Mouse (Mus musculus): ENCODE measurements around the gene Rpl3. TPM values are rescaled to one million over a fixed set of nuclear protein-coding genes. Genes with fewer than 3 reads are reported as not detected.
A peak's percentile ranks its signal among the peaks of the same experiment; 100 is the strongest.

The Rpl3 gene
- total RNA-seq, 2 experiments from 2014 or later: 154 to 183 TPM

GRCm38 (mm10) chr15:80051092-80051761 is 40.4 kb downstream of the Rpl3 start:
- DNase-seq (ENCODE audit: low spot score): peak; percentile 36
- intact Hi-C loops (cut with DNase I): loop anchor here (2.0 kb wide), 2 partner anchors 36 to 46 kb away; partner anchors contain the start of gene Pdgfb

GRCm38 (mm10) chr15:80050093-80050492 is 41.6 kb downstream of the Rpl3 start:
- peak; percentile 76 for DNase-seq (ENCODE audit: low spot score)
- intact Hi-C loops (cut with DNase I): loop anchor here (1.0 to 2.0 kb wide), 3 partner anchors 35 to 97 kb away; partner anchors contain the start of gene Pdgfb

- intact Hi-C loops (cut with DNase I): no loop called here
- no peak for DNase-seq (ENCODE audit: low spot score)
Observed at GRCm38 (mm10) chr15:80047973-80048372, 43.7 kb downstream of the Rpl3 start.

- DNase-seq (ENCODE audit: low spot score): no peak
- intact Hi-C loops (cut with DNase I): no loop called here
Observed at GRCm38 (mm10) chr15:80047242-80047641, 44.4 kb downstream of the Rpl3 start.

GRCm38 (mm10) chr15:80045749-80046148 is 45.9 kb downstream of the Rpl3 start:
- DNase-seq (ENCODE audit: low spot score): no peak
- intact Hi-C loops (cut with DNase I): no loop called here

GRCm38 (mm10) chr15:80044249-80044648 is 47.4 kb downstream of the Rpl3 start:
- no peak for DNase-seq (ENCODE audit: low spot score)
- intact Hi-C loops (cut with DNase I): no loop called here

GRCm38 (mm10) chr15:80042152-80042551 is 49.5 kb downstream of the Rpl3 start:
- intact Hi-C loops (cut with DNase I): no loop called here
- no peak for DNase-seq (ENCODE audit: low spot score)

GRCm38 (mm10) chr15:80038110-80038391 is 53.6 kb downstream of the Rpl3 start:
- DNase-seq (ENCODE audit: low spot score): no peak
- intact Hi-C loops (cut with DNase I): no loop called here

GRCm38 (mm10) chr15:80037255-80038109 is 54.2 kb downstream of the Rpl3 start:
- DNase-seq (ENCODE audit: low spot score): no peak
- intact Hi-C loops (cut with DNase I): no loop called here

GRCm38 (mm10) chr15:80035341-80035885 is 56.3 kb downstream of the Rpl3 start:
- no peak for DNase-seq (ENCODE audit: low spot score)
- intact Hi-C loops (cut with DNase I): no loop called here

- DNase-seq (ENCODE audit: low spot score): no peak
- intact Hi-C loops (cut with DNase I): no loop called here
Observed at GRCm38 (mm10) chr15:80034913-80035312, 56.8 kb downstream of the Rpl3 start.

- intact Hi-C loops (cut with DNase I): no loop called here
Observed at GRCm38 (mm10) chr15:80034366-80034765, 57.3 kb downstream of the Rpl3 start.

GRCm38 (mm10) chr15:80031133-80031532 is 60.5 kb downstream of the Rpl3 start:
- no peak for DNase-seq (ENCODE audit: low spot score)
- intact Hi-C loops (cut with DNase I): no loop called here

More at GRCm38 (mm10) chr15:80034366-80034765, 57.3 kb downstream of the Rpl3 start:
- DNase-seq (ENCODE audit: low spot score): no peak

- DNase-seq (ENCODE audit: low spot score): no peak
- intact Hi-C loops (cut with DNase I): no loop called here
Observed at GRCm38 (mm10) chr15:80030399-80030798, 61.3 kb downstream of the Rpl3 start.

GRCm38 (mm10) chr15:80028862-80029261 is 62.8 kb downstream of the Rpl3 start:
- intact Hi-C loops (cut with DNase I): no loop called here
- no peak for DNase-seq (ENCODE audit: low spot score)

Small RNAs within 50 kb of the gene (microRNA-seq; reads per million reads assigned to microRNA genes)
- 122 reads per million, percentile 60 among the genes with 10 or more reads in this experiment for gene Snord43

Other genes starting within 250 kb of the Rpl3 start
- 1 to 10 TPM; 6.3 to 6.4 TPM for gene Apobec3, start 200.2 kb downstream of the Rpl3 start, total RNA-seq (2021)
- 1 to 10 TPM; 9.4 to 9.8 TPM for gene Cbx7, start 120.7 kb downstream of the Rpl3 start, total RNA-seq (2021)
- gene Pdgfb, start 76.9 kb downstream of the Rpl3 start, total RNA-seq (2021): 10 to 100 TPM; 24.5 to 33.8 TPM
- 10 to 100 TPM; 77.5 to 92.2 TPM for gene Syngr1, start 534 bp downstream of the Rpl3 start, total RNA-seq (2021)
- gene Tab1, start 41.3 kb upstream of the Rpl3 start, total RNA-seq (2021): 10 to 100 TPM; 23.7 to 26.5 TPM
- 1 to 10 TPM; 1.5 to 1.6 TPM for gene Mgat3, start 81.9 kb upstream of the Rpl3 start, total RNA-seq (2021)
- gene Mief1, start 142.2 kb upstream of the Rpl3 start, total RNA-seq (2021): 10 to 100 TPM; 29.2 to 32.3 TPM
- 10 to 100 TPM; 16.1 to 21.0 TPM for gene AC140267.1, start 144.0 kb upstream of the Rpl3 start, total RNA-seq (2021)
- 10 to 100 TPM; 58.3 to 81.7 TPM for gene Atf4, start 163.3 kb upstream of the Rpl3 start, total RNA-seq (2021)
- 10 to 100 TPM; 15.5 to 15.9 TPM for gene Rps19bp1, start 172.4 kb upstream of the Rpl3 start, total RNA-seq (2021)
- gene Cacna1i, start 195.4 kb upstream of the Rpl3 start, total RNA-seq (2021): under 1 TPM in 1 of 2 experiments, not detected in 1; 0.36 TPM